Mouse (Mus musculus) forebrain, postnatal 0 days (tissue): ENCODE results near the gene Rhof. TPM values are rescaled to one million over a fixed set of nuclear protein-coding genes. Genes with fewer than 3 reads are reported as not detected.

Source experiments
- ATAC-seq: fragments of 200-750 bp; cut with Nextera tagmentation; 2 replicates; pipeline ENCODE4 v1.8.0; 2017; ENCODE audit warnings: mild to moderate bottlenecking, moderate library complexity
- DNase-seq: peaks from one replicate; pipeline ENCODE4 v3.0.0-alpha.2; 2015
- H3K27ac ChIP-seq: fragments of 300-500 bp; sonication (generic); 2 replicates; pipeline ENCODE4 v1.5.1; 2014; ENCODE audit warnings: low read depth, mild to moderate bottlenecking, antibody characterized with exemption, low read length, moderate library complexity, mixed read lengths
- H3K27me3 ChIP-seq: fragments of 300-500 bp; sonication (generic); 2 replicates; pipeline ENCODE4 v1.6.1; 2014; ENCODE audit warnings: mild to moderate bottlenecking, low read length, mixed read lengths; ENCODE audit not compliant: insufficient read depth
- H3K36me3 ChIP-seq: fragments of 300-500 bp; sonication (generic); 2 replicates; pipeline ENCODE4 v1.6.1; 2014; ENCODE audit warnings: mild to moderate bottlenecking, moderate library complexity; ENCODE audit not compliant: insufficient read depth
- H3K4me1 ChIP-seq: fragments of 300-500 bp; sonication (generic); 2 replicates; pipeline ENCODE4 v1.6.1; 2014; ENCODE audit warnings: antibody characterized with exemption; ENCODE audit not compliant: insufficient read depth
- H3K4me2 ChIP-seq: fragments of 300-500 bp; sonication (generic); 2 replicates; pipeline ENCODE4 v1.6.1; 2014; ENCODE audit warnings: low read depth, mild to moderate bottlenecking, moderate library complexity
- H3K4me3 ChIP-seq: fragments of 300-500 bp; sonication (generic); 2 replicates; pipeline ENCODE4 v1.5.1; 2014; ENCODE audit warnings: low read depth, low read length, mixed read lengths
- H3K9ac ChIP-seq: fragments of 300-500 bp; sonication (generic); 2 replicates; pipeline ENCODE4 v1.6.1; 2014; ENCODE audit warnings: mild to moderate bottlenecking
- H3K9me3 ChIP-seq: fragments of 300-500 bp; sonication (generic); 2 replicates; pipeline ENCODE4 v1.6.1; 2016; ENCODE audit warnings: low read length
- CTCF ChIP-seq: sonication (generic); IDR thresholded peaks from 2 replicates; pipeline ENCODE4 v1.5.1; 2016; ENCODE audit warnings: antibody characterized with exemption, control low read depth, low read depth
- WGBS: fragments of 180-500 bp; shearing (Covaris S2); extraction: QIAGEN DNeasy Blood & Tissue Kit; methylation state at CpG from one replicate; pipeline ENCODE4 v1.1.7; 2014; 5-methylcytosine and 5-hydroxymethylcytosine counted together
- polyA plus RNA-seq: library from polyadenylated mRNA; unstranded; fragments of >200 nt; fragmentation: Nextera tagmentation; extraction: Ambion mirVana; gene quantifications from 2 replicates; pipeline ENCODE4 v1.2.1, GENCODE M21; 2015
- total RNA-seq: library from RNA; depleted of rRNA; stranded (reverse); fragments of >200 nt; gene quantifications from 2 replicates; pipeline ENCODE4 v1.2.3, GENCODE M21; 2014

The Rhof gene
- total and polyA plus RNA-seq, 2 experiments from 2014 or later = 25.3 to 38.7 TPM

- H3K4me3 ChIP-seq = no peak overlapping the region
- WGBS = 85% methylated on average over 8 of the region's 8 CpGs
- H3K9me3 ChIP-seq = no peaks in the 10 kb centered on the region
- no peaks in the 10 kb centered on the region for H3K27me3 ChIP-seq
- H3K4me1 ChIP-seq = no peaks in the 10 kb centered on the region
- TF ChIP-seq CTCF = no peak
- peaks cover 12% of the 10 kb centered on the region for H3K36me3 ChIP-seq
- no peak overlapping the region for H3K4me2 ChIP-seq
- ATAC-seq (no peak), DNase-seq (no peak)
- H3K27ac ChIP-seq = no peak overlapping the region
- H3K9ac ChIP-seq = no peak overlapping the region
These were observed 14.7 kb downstream of the Rhof start for GRCm38 (mm10) chr5:123117773-123118172.

- WGBS = 19% methylated on average over 9 of the region's 10 CpGs
- peaks cover 12% of the 10 kb centered on the region for H3K36me3 ChIP-seq
- DNase-seq (peak; percentile 63), ATAC-seq (peak; percentile 54; the same call in 1 of the 2 replicates)
- no peak overlapping the region for H3K4me3 ChIP-seq
- no peaks in the 10 kb centered on the region for H3K4me1 ChIP-seq
- H3K9me3 ChIP-seq = no peaks in the 10 kb centered on the region
- H3K9ac ChIP-seq = no peak overlapping the region
- no peak overlapping the region for H3K27ac ChIP-seq
- TF ChIP-seq CTCF = peak; percentile 85
- no peak overlapping the region for H3K4me2 ChIP-seq
- H3K27me3 ChIP-seq = no peaks in the 10 kb centered on the region
These were observed 15.2 kb downstream of the Rhof start for GRCm38 (mm10) chr5:123117257-123117656.

GRCm38 (mm10) chr5:123116080-123116479, 16.4 kb downstream of the Rhof start:
- DNase-seq = no peak
- no peak for ATAC-seq
- H3K9me3 ChIP-seq = no peaks in the 10 kb centered on the region
- no peak overlapping the region for H3K4me3 ChIP-seq
- H3K9ac ChIP-seq = no peak overlapping the region
- H3K27ac ChIP-seq = no peak overlapping the region
- 75% methylated on average over 8 of the region's 8 CpGs for WGBS
- H3K4me1 ChIP-seq = no peaks in the 10 kb centered on the region
- peaks cover 12% of the 10 kb centered on the region for H3K36me3 ChIP-seq
- no peaks in the 10 kb centered on the region for H3K27me3 ChIP-seq
- H3K4me2 ChIP-seq = no peak overlapping the region
- TF ChIP-seq CTCF = no peak

- no peaks in the 10 kb centered on the region for H3K9me3 ChIP-seq
- H3K36me3 ChIP-seq = peaks cover 11% of the 10 kb centered on the region
- ATAC-seq = peak; percentile 69; the same call in 1 of the 2 replicates
- no peaks in the 10 kb centered on the region for H3K4me1 ChIP-seq
- H3K4me2 ChIP-seq = no peak overlapping the region
- H3K9ac ChIP-seq = no peak overlapping the region
- TF ChIP-seq CTCF = peak; percentile 68
- H3K27ac ChIP-seq = no peak overlapping the region
- H3K4me3 ChIP-seq = no peak overlapping the region
- WGBS = 38% methylated on average over 7 of the region's 7 CpGs
- DNase-seq = peak; percentile 52
- no peaks in the 10 kb centered on the region for H3K27me3 ChIP-seq
These were observed 17.6 kb downstream of the Rhof start for GRCm38 (mm10) chr5:123114924-123115323.

GRCm38 (mm10) chr5:123114109-123114508, 18.4 kb downstream of the Rhof start:
- H3K27ac ChIP-seq = no peak overlapping the region
- DNase-seq (no peak), ATAC-seq (no peak)
- H3K27me3 ChIP-seq = no peaks in the 10 kb centered on the region
- no peaks in the 10 kb centered on the region for H3K9me3 ChIP-seq
- no peaks in the 10 kb centered on the region for H3K4me1 ChIP-seq
- no peak for TF ChIP-seq CTCF
- H3K36me3 ChIP-seq = peaks cover 9% of the 10 kb centered on the region
- no peak overlapping the region for H3K9ac ChIP-seq
- H3K4me3 ChIP-seq = no peak overlapping the region
- H3K4me2 ChIP-seq = no peak overlapping the region
- WGBS = 67% methylated on average over 11 of the region's 11 CpGs

- H3K27me3 ChIP-seq = no peaks in the 10 kb centered on the region
- no peak overlapping the region for H3K27ac ChIP-seq
- H3K4me1 ChIP-seq = no peaks in the 10 kb centered on the region
- 0 out of 2 replicates have a peak overlapping the region, but pooled peaks have one; percentile 13 for H3K4me2 ChIP-seq
- DNase-seq = no peak
- 0 out of 2 replicates have a peak, but pooled peaks have one; percentile 30 for ATAC-seq
- H3K9me3 ChIP-seq = no peaks in the 10 kb centered on the region
- H3K4me3 ChIP-seq = no peak overlapping the region
- TF ChIP-seq CTCF = no peak
- no peak overlapping the region for H3K9ac ChIP-seq
- no peaks in the 10 kb centered on the region for H3K36me3 ChIP-seq
- 23% methylated on average over 13 of the region's 13 CpGs for WGBS
These were observed 22.2 kb downstream of the Rhof start for GRCm38 (mm10) chr5:123110296-123110721.

GRCm38 (mm10) chr5:123109452-123110203, 22.9 kb downstream of the Rhof start:
- Histone ChIP-seq H3K4me3 (no peak overlapping the region), H3K27me3 (no peaks in the 10 kb centered on the region), H3K9me3 (no peaks in the 10 kb centered on the region), H3K9ac (0 out of 2 replicates have a peak overlapping the region, but pooled peaks have one; percentile 7), H3K4me1 (no peaks in the 10 kb centered on the region), H3K27ac (no peak overlapping the region), H3K36me3 (no peaks in the 10 kb centered on the region), H3K4me2 (peak overlapping the region; percentile 13; the same call in 1 of the 2 replicates)
- ATAC-seq (peak; percentile 88), DNase-seq (peak; percentile 66)
- 20% methylated on average over 13 of the region's 13 CpGs for whole genome bisulfite sequencing
- no peak for TF ChIP-seq CTCF
